Mouse (Mus musculus) MN1 (cell line): ENCODE measurements at regions not wholly inside any gene's neighbourhood (a gene's known extent, or its start where the extent isn't known, plus 50 kb on each side); places are given as distances from the start of the nearest gene placed in this dataset.

Experiments
- DNase-seq: peaks from one replicate; pipeline ENCODE4 v3.0.0-alpha.2; 2016; ENCODE audit warnings: low spot score

DNA sequence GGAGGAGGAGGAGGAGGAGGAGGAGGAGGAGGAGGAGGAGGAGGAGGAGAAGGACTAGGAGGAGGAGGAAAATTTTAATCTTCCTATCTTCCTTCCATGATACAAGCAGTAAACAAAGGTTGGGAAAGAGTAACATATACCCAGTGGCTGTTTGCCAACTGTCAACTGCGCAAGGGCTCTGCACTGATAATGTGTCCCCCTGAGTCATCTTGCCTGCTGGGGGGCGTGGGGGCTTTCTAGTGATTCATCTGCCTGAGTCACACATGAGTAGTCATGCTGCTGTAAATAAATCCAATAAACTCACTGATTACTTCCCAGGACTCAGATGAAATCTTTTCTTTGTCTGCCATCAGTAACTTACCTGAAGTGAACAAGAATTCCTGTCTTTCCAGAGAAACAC is 110.2 kb downstream of the Tusc1 start:
- peak; percentile 18 for DNase-seq

- no peak for DNase-seq
Observed at GRCm38 (mm10) chr4:93220747-93221146, 114.6 kb downstream of the Tusc1 start.

DNA sequence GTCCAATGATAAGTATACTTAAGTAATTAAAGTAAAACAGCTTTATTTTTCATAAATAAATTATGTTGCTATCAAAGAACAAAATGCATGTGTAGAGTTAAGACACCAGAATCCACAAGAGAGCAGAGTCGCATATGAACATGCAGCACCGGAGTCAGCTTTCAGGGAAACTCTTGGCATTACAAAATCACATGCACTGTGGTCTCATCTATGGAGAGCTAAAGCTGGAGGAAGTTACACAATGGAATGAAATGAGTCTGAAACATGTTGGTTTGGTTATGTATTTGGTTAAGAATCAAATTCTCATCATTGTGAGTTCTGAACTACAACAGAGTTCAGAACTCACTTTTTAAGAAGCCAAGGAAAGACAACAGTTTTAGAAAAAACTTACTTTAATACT is 126.9 kb downstream of the Tusc1 start:
- no peak for DNase-seq

GRCm38 (mm10) chr4:93199811-93200210 is 135.5 kb downstream of the Tusc1 start:
- no peak for DNase-seq

DNA sequence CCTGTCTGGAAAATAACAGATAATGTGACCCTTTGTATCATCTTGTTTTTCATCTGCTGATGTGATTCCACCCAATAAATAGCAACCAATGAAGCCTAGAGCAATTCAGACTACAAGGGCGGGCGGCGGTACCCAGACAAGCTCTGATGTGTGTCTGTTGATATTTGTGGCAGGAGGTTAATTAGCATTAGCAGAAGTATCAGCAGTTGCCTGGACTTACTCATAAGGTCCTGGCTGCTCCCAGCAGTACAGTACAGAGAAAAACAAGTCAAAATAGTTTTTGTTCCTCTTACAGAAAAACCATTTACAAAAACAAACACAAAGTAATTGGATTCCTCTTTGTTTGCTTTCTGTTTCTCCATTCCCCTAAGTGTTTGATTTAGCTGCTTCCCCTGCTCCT is 151.0 kb downstream of the Tusc1 start:
- DNase-seq: peak; percentile 6
